Comparison of ENCODE assay signal across 8 mouse cellular contexts in the genomic region with DNA sequence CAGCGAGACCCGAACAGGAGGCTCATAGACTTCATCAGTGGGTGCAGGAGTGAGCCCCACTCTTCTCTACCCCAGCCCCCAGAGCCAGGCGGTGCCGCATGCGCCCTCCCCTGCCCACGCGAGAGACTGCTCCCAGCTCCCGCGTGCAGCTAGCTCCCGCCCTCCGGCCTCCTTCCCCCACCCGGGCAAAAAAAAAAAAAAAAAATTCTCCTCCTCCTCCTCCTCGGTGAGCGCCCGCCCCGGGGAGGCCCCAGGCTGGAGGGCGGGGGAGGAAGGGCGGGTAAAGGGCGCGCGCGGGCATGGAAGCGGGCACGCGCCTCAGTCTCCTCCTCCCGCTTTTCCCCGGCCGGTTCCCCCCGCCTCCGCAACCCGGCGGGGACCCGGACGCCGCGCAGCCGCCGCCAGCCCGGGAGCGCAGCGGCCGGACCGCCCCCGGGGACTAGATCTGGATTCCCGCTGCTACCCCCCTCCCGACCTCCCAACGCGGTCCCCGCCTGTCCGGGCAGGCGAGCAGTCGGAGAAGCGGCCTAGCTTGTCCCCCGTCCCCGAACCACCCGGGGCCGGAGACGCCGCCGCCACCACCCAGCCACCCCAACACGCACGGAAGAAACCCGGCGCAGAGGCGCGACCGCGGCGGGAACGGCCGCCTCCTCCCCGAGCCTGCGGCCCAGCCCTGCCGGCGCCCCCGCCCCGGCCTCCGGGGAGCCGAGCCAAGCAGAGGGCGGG. TPM values are rescaled to one million over a fixed set of nuclear protein-coding genes. Genes with fewer than 3 reads are reported as not detected.
DNase-seq lines count a peak whose midpoint lies in the region; ATAC-seq lines count a peak whose summit lies in the region.

No protein-coding gene starts in this region.

- H3K9ac ChIP-seq in hindbrain, embryonic 12.5 days, result peak overlapping the region; percentile 100

- peak overlapping the region; percentile 100 for H3K4me3 ChIP-seq in hindbrain, embryonic 12.5 days

- H3K4me2 ChIP-seq in hindbrain, embryonic 12.5 days (replicated peaks), result peak overlapping the region; percentile 88

- H3K9me3 ChIP-seq in hindbrain, embryonic 12.5 days (replicated peaks), result no peaks in the 10 kb centered on the region

- DNase-seq in Muller cell, postnatal 12 days (ENCODE audit: inconsistent ontology term), result peak; percentile 96
- DNase-seq in cerebellum, postnatal 10 days, result peak; percentile 90 to 94
- DNase-seq in frontal cortex, postnatal 14 days (ENCODE audit: low spot score in 2 of 2), result peak; percentile 78 to 80
- peak; percentile 84 for DNase-seq in left cerebral cortex, adult 11 months (ENCODE audit: low spot score)
- peak; percentile 92 for DNase-seq in lung, postnatal 36 days
- DNase-seq in retina, embryonic 14.5 days (ENCODE audit: low spot score), result peak; percentile 83
- peak; percentile 93 for DNase-seq in thymus, postnatal 25 days

- H3K27ac ChIP-seq in hindbrain, embryonic 12.5 days, result peak overlapping the region; percentile 100

- H3K36me3 ChIP-seq in hindbrain, embryonic 12.5 days, result peaks cover 40% of the 10 kb centered on the region

- WGBS in hindbrain, embryonic 12.5 days, result under 1% methylated on average over 41 of the region's 80 CpGs

- peak; percentile 53 for ATAC-seq in hindbrain, embryonic 12.5 days (ENCODE audit: low FRiP score)

- no peaks in the 10 kb centered on the region for H3K27me3 ChIP-seq in hindbrain, embryonic 12.5 days

- H3K4me1 ChIP-seq in hindbrain, embryonic 12.5 days, result peaks cover 22% of the 10 kb centered on the region

RNA-seq across cellular contexts. Expression of gene Ubtf, which starts 2.8 kb away (rescaled TPM):
- 101 and 111 TPM in 2 replicates for polyA plus RNA-seq in hindbrain, embryonic 12.5 days (2016; fragmentation: Nextera tagmentation; extraction: Ambion mirVana)

RNA-seq across cellular contexts. Expression of gene Atxn7l3, which starts 20.3 kb away (rescaled TPM):
- 28.5 and 29.7 TPM in 2 replicates for polyA plus RNA-seq in hindbrain, embryonic 12.5 days (2016; fragmentation: Nextera tagmentation; extraction: Ambion mirVana)

RNA-seq across cellular contexts. Expression of gene Tmub2, which starts 32.0 kb away (rescaled TPM):
- 67.9 and 68.4 TPM in 2 replicates for polyA plus RNA-seq in hindbrain, embryonic 12.5 days (2016; fragmentation: Nextera tagmentation; extraction: Ambion mirVana)

RNA-seq across cellular contexts. Expression of gene Asb16, which starts 48.2 kb away (rescaled TPM):
- not detected in 2 replicates for polyA plus RNA-seq in hindbrain, embryonic 12.5 days (2016; fragmentation: Nextera tagmentation; extraction: Ambion mirVana)

RNA-seq across cellular contexts. Expression of gene Slc4a1, which starts 49.3 kb away (rescaled TPM):
- 30.8 and 33.5 TPM in 2 replicates for polyA plus RNA-seq in hindbrain, embryonic 12.5 days (2016; fragmentation: Nextera tagmentation; extraction: Ambion mirVana)

Comparison
In these comparisons a context has a peak if more than half of its experiments do, and no peak if none do; other contexts are left out.
1. Peak in every context shown above with its lines: DNase-seq, ATAC-seq, H3K4me3 ChIP-seq and H3K27ac ChIP-seq.